Mouse (Mus musculus): Measurements from ENCODE around the gene Osbpl10. TPM values are rescaled to one million over a fixed set of nuclear protein-coding genes. Genes with fewer than 3 reads are reported as not detected.

Osbpl10 gene
- total and polyA plus RNA-seq, 2 experiments from 2014 or later, result 3.3 to 22.5 TPM

GRCm38 (mm10) chr9:115038215-115038614 lies 59.8 kb downstream of the Osbpl10 start:
- Histone ChIP-seq H3K9me3 (ENCODE audit: low read length) (no peaks in the 10 kb centered on the region), H3K27me3 (ENCODE audit: insufficient read depth, low read length) (no peaks in the 10 kb centered on the region), H3K4me3 (ENCODE audit: low read length) (no peak overlapping the region), H3K4me2 (ENCODE audit: low read depth, low read length) (peak overlapping the region; percentile 6; the same call in 1 of the 2 replicates), H3K9ac (replicated peaks; ENCODE audit: low read length) (0 out of 2 replicates have a peak overlapping the region, but pooled peaks have one; percentile 9), H3K36me3 (ENCODE audit: insufficient read depth, low read length) (no peaks in the 10 kb centered on the region), H3K4me1 (ENCODE audit: insufficient read depth, low read length) (peaks cover 10% of the 10 kb centered on the region), H3K27ac (0 out of 2 replicates have a peak overlapping the region, but pooled peaks have one; percentile 2)
- no peak for TF ChIP-seq CTCF (IDR thresholded peaks at IDR 0.05; ENCODE audit: low read depth)
- ATAC-seq (no peak), DNase-seq (ENCODE audit: low spot score) (peak; percentile 53)
- 12% methylated on average over 14 of the region's 14 CpGs for WGBS

- Histone ChIP-seq H3K4me1 (ENCODE audit: insufficient read depth, low read length) (peaks cover 11% of the 10 kb centered on the region), H3K9ac (replicated peaks; ENCODE audit: low read length) (0 out of 2 replicates have a peak overlapping the region, but pooled peaks have one; percentile 9), H3K36me3 (ENCODE audit: insufficient read depth, low read length) (no peaks in the 10 kb centered on the region), H3K27me3 (ENCODE audit: insufficient read depth, low read length) (no peaks in the 10 kb centered on the region), H3K9me3 (ENCODE audit: low read length) (no peaks in the 10 kb centered on the region), H3K4me3 (ENCODE audit: low read length) (no peak overlapping the region), H3K27ac (0 out of 2 replicates have a peak overlapping the region, but pooled peaks have one; percentile 2), H3K4me2 (ENCODE audit: low read depth, low read length) (0 out of 2 replicates have a peak overlapping the region, but pooled peaks have one; percentile 6)
- ATAC-seq (no peak), DNase-seq (ENCODE audit: low spot score) (no peak)
- no peak for TF ChIP-seq CTCF (IDR thresholded peaks at IDR 0.05; ENCODE audit: low read depth)
- WGBS, result 50% methylated on average over 9 of the region's 9 CpGs
Observed at GRCm38 (mm10) chr9:115038686-115039085, 60.3 kb downstream of the Osbpl10 start.

GRCm38 (mm10) chr9:115039245-115039644 lies 60.9 kb downstream of the Osbpl10 start:
- peak; percentile 43 for DNase-seq (ENCODE audit: low spot score)

GRCm38 (mm10) chr9:115042571-115042970 lies 64.2 kb downstream of the Osbpl10 start:
- Histone ChIP-seq H3K9ac (replicated peaks; ENCODE audit: low read length) (no peak overlapping the region), H3K9me3 (ENCODE audit: low read length) (no peaks in the 10 kb centered on the region), H3K27me3 (ENCODE audit: insufficient read depth, low read length) (no peaks in the 10 kb centered on the region), H3K4me3 (ENCODE audit: low read length) (no peak overlapping the region), H3K4me2 (ENCODE audit: low read depth, low read length) (no peak overlapping the region), H3K27ac (no peak overlapping the region), H3K36me3 (ENCODE audit: insufficient read depth, low read length) (no peaks in the 10 kb centered on the region), H3K4me1 (ENCODE audit: insufficient read depth, low read length) (peaks cover 15% of the 10 kb centered on the region)
- no peak for TF ChIP-seq CTCF (IDR thresholded peaks at IDR 0.05; ENCODE audit: low read depth)
- no peak for ATAC-seq
- no peak for DNase-seq (ENCODE audit: low spot score)
- 94% methylated on average over 6 of the region's 6 CpGs for WGBS

More at GRCm38 (mm10) chr9:115039245-115039644, 60.9 kb downstream of the Osbpl10 start:
- no peak overlapping the region for H3K4me2 ChIP-seq (ENCODE audit: low read depth, low read length)
- WGBS, result 32% methylated on average over 7 of the region's 7 CpGs
- H3K4me3 ChIP-seq (ENCODE audit: low read length), result no peak overlapping the region
- ATAC-seq, result 0 out of 2 replicates have a peak, but pooled peaks have one; percentile 37
- no peak for TF ChIP-seq CTCF (IDR thresholded peaks at IDR 0.05; ENCODE audit: low read depth)
- H3K27me3 ChIP-seq (ENCODE audit: insufficient read depth, low read length), result no peaks in the 10 kb centered on the region
- H3K36me3 ChIP-seq (ENCODE audit: insufficient read depth, low read length), result no peaks in the 10 kb centered on the region
- H3K4me1 ChIP-seq (ENCODE audit: insufficient read depth, low read length), result peaks cover 11% of the 10 kb centered on the region
- no peak overlapping the region for H3K27ac ChIP-seq
- H3K9me3 ChIP-seq (ENCODE audit: low read length), result no peaks in the 10 kb centered on the region
- no peak overlapping the region for H3K9ac ChIP-seq (replicated peaks; ENCODE audit: low read length)

GRCm38 (mm10) chr9:115042971-115043706 lies 64.8 kb downstream of the Osbpl10 start:
- peak; percentile 46 for DNase-seq (ENCODE audit: low spot score)
- Histone ChIP-seq H3K9ac (replicated peaks; ENCODE audit: low read length) (no peak overlapping the region), H3K4me2 (ENCODE audit: low read depth, low read length) (no peak overlapping the region), H3K4me1 (ENCODE audit: insufficient read depth, low read length) (peaks cover 14% of the 10 kb centered on the region), H3K27me3 (ENCODE audit: insufficient read depth, low read length) (no peaks in the 10 kb centered on the region), H3K36me3 (ENCODE audit: insufficient read depth, low read length) (no peaks in the 10 kb centered on the region), H3K27ac (no peak overlapping the region), H3K4me3 (ENCODE audit: low read length) (no peak overlapping the region), H3K9me3 (ENCODE audit: low read length) (no peaks in the 10 kb centered on the region)
- WGBS, result 65% methylated on average over 13 of the region's 13 CpGs
- no peak for ATAC-seq
- TF ChIP-seq CTCF (IDR thresholded peaks at IDR 0.05; ENCODE audit: low read depth), result no peak

GRCm38 (mm10) chr9:115043881-115044770 lies 65.8 kb downstream of the Osbpl10 start:
- DNase-seq (ENCODE audit: low spot score) (peak; percentile 54), ATAC-seq (no peak)
- Histone ChIP-seq H3K9ac (replicated peaks; ENCODE audit: low read length) (no peak overlapping the region), H3K9me3 (ENCODE audit: low read length) (no peaks in the 10 kb centered on the region), H3K27me3 (ENCODE audit: insufficient read depth, low read length) (no peaks in the 10 kb centered on the region), H3K27ac (no peak overlapping the region), H3K4me1 (ENCODE audit: insufficient read depth, low read length) (0 out of 2 replicates have a peak, but pooled peaks cover 7% of the 10 kb centered on the region), H3K4me3 (ENCODE audit: low read length) (no peak overlapping the region), H3K36me3 (ENCODE audit: insufficient read depth, low read length) (no peaks in the 10 kb centered on the region), H3K4me2 (ENCODE audit: low read depth, low read length) (no peak overlapping the region)
- peak; percentile 66 for TF ChIP-seq CTCF (IDR thresholded peaks at IDR 0.05; ENCODE audit: low read depth)
- WGBS, result 85% methylated on average over 8 of the region's 8 CpGs

All from hindbrain, postnatal 0 days (tissue).